Mouse (Mus musculus): ENCODE results near the gene Olfr1199. TPM values are rescaled to one million over a fixed set of nuclear protein-coding genes. Genes with fewer than 3 reads are reported as not detected.

Olfr1199 gene
- polyA plus RNA-seq (2015; fragmentation: Nextera tagmentation; extraction: Ambion mirVana) = not detected in 2 replicates

DNA sequence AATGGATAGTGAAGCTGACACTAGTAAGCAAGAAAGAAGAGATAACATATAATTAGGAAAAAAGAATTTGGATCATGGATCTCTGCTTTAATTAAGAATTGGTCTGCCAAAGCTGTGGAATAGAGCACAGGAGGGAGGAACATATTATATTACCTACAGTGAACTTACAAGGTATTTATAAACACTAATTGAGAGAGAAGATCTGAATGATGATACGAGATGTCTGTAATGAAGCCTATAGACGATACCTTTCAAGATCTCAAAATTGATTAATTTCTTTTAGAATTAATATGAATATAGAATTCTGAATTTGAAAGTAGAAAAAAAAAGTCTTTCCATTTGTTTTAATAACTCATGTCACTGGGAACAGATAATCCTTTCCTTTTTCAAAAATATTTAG, at the start of gene Olfr1199:
Gene Olfr1199 (minus strand): TSS at position 101 of the 400 bp plus-strand sequence.

DNA sequence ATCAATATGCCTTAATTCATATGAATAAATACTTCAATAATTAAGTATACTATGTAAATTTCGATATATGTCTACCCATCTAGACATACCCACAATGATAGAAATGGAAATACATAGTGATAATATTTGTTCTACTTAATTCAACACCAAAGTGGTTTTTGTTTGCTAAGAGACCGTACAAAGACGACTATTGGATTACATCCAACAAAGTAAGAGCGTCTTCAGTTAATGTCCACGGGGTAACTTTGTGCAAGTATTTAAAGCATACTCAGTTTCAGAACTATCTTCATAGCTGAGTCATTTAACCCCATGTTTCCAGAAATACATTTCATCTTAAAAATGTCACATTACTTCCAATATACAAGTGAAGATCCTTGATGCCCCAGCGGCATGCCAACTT, 32.5 kb upstream of the Olfr1199 start, which contains the start of gene Olfr1201:
Gene Olfr1201 (plus strand): TSS at position 301 of the 400 bp plus-strand sequence.

DNA sequence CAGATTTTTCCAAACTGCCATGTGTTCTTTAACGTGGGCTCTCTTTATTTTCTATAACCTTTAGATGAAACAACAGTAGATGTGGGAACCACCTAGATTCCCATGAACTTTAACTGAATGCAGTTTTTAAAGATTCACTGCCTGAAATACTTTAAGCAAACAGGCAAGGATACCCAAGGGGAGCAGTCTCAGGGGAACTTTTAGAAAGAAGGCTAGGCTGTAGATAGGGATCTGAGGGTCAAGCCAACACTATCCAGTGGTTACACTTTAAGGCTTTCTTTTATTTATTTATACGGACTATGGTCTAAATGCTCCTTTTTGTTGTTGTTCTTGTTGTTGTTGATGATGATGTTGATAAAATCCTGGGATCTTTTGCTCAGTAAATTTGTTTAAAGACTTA, 10.1 kb upstream of the Olfr1199 start, which contains the start of gene Olfr1200:
Gene Olfr1200 (minus strand): TSS at position 101 of the 400 bp plus-strand sequence.

DNA sequence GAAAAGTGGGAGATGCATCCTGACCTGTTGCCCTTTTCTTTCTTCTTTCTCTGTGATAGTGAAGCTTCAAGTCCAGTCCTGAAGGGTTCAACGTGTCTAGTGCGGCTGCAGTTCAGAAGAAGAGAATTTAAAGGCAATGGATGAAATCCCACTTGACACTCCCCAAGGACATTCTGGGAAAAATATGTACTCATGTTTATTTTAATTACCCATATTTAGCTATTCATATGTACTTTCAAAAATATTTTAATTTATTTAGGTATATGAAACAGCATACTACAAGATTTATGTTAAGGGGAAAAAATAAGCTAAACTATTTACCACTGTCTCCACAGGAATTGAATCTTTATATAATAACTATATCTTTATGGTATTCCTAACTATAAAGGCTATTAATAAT, 9.0 kb downstream of the Olfr1199 start, which contains the start of gene Olfr1198:
Gene Olfr1198 (minus strand): TSS at position 101 of the 400 bp plus-strand sequence.

DNA sequence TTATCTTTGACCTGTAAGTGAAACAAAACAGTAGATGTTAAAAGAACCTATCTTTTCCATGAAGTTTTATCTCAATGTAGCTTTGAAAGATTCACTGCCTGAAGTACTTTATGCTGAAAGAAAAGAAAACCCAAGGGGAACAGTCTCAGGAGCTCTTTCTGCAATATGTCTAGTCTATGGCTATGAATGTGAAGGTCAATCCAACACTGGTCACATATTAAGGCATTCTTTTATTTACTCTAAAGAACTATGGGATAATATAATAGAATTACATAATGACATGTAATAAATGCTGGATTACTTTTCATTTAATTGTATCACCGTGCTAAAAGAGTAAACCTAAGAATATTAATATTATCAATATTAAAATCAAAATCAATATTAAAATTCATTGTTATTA, 28.0 kb downstream of the Olfr1199 start, which contains the start of gene Olfr1197:
Gene Olfr1197 (minus strand): TSS at position 101 of the 400 bp plus-strand sequence.

DNA sequence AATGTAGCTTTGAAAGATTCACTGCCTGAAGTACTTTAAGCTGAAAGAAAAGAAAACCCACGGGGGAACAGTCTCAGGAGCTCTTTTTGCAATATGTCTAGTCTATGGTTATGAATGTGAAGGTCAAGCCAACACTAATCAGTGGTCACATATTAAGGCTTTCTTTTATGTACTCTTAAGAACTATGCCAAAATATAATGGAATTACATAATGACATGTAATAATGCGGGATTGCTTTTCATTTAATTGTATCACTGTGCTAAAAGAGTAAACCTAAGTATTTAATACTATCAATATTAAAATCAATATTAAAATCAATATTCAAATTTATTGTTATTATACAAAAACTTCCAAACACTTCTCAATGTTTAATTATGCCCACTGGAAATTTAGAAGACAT, 55.8 kb downstream of the Olfr1199 start, which contains the start of gene Olfr1196:
Gene Olfr1196 (minus strand): TSS at position 101 of the 400 bp plus-strand sequence.

Other genes with a start within 250 kb of the Olfr1199 start
- gene Olfr1186, start 241.9 kb downstream of the Olfr1199 start, polyA plus RNA-seq (2015; fragmentation: Nextera tagmentation; extraction: Ambion mirVana) = not detected in 2 replicates
- not detected in 2 replicates for gene Olfr1188, start 203.5 kb downstream of the Olfr1199 start, polyA plus RNA-seq (2015; fragmentation: Nextera tagmentation; extraction: Ambion mirVana)
- gene Olfr1189, start 174.0 kb downstream of the Olfr1199 start, polyA plus RNA-seq (2015; fragmentation: Nextera tagmentation; extraction: Ambion mirVana) = not detected in 2 replicates
- not detected in 2 replicates for gene Olfr1191-ps1, start 119.9 kb downstream of the Olfr1199 start, polyA plus RNA-seq (2015; fragmentation: Nextera tagmentation; extraction: Ambion mirVana)
- not detected in 2 replicates for gene Olfr1192-ps1, start 112.0 kb downstream of the Olfr1199 start, polyA plus RNA-seq (2015; fragmentation: Nextera tagmentation; extraction: Ambion mirVana)
- gene Olfr1193, start 84.8 kb downstream of the Olfr1199 start, polyA plus RNA-seq (2015; fragmentation: Nextera tagmentation; extraction: Ambion mirVana) = not detected in 2 replicates
- not detected in 2 replicates for gene Olfr1195, start 71.3 kb downstream of the Olfr1199 start, polyA plus RNA-seq (2015; fragmentation: Nextera tagmentation; extraction: Ambion mirVana)
- gene Olfr1196, start 55.9 kb downstream of the Olfr1199 start, polyA plus RNA-seq (2015; fragmentation: Nextera tagmentation; extraction: Ambion mirVana) = not detected in 2 replicates
- not detected in 2 replicates for gene Olfr1197, start 28.1 kb downstream of the Olfr1199 start, polyA plus RNA-seq (2015; fragmentation: Nextera tagmentation; extraction: Ambion mirVana)
- gene Olfr1198, start 9.1 kb downstream of the Olfr1199 start, polyA plus RNA-seq (2015; fragmentation: Nextera tagmentation; extraction: Ambion mirVana) = not detected in 2 replicates
- gene Olfr1200, start 10.0 kb upstream of the Olfr1199 start, polyA plus RNA-seq (2015; fragmentation: Nextera tagmentation; extraction: Ambion mirVana) = not detected in 2 replicates
- not detected in 2 replicates for gene Olfr1201, start 32.6 kb upstream of the Olfr1199 start, polyA plus RNA-seq (2015; fragmentation: Nextera tagmentation; extraction: Ambion mirVana)
- gene Olfr1202, start 54.0 kb upstream of the Olfr1199 start, polyA plus RNA-seq (2015; fragmentation: Nextera tagmentation; extraction: Ambion mirVana) = not detected in 2 replicates
- not detected in 2 replicates for gene Olfr1205, start 69.3 kb upstream of the Olfr1199 start, polyA plus RNA-seq (2015; fragmentation: Nextera tagmentation; extraction: Ambion mirVana)
- gene Olfr1204, start 88.8 kb upstream of the Olfr1199 start, polyA plus RNA-seq (2015; fragmentation: Nextera tagmentation; extraction: Ambion mirVana) = not detected in 2 replicates
- not detected in 2 replicates for gene Olfr1206, start 102.8 kb upstream of the Olfr1199 start, polyA plus RNA-seq (2015; fragmentation: Nextera tagmentation; extraction: Ambion mirVana)
- not detected in 2 replicates for gene Olfr1208, start 141.8 kb upstream of the Olfr1199 start, polyA plus RNA-seq (2015; fragmentation: Nextera tagmentation; extraction: Ambion mirVana)
- gene Olfr1209, start 154.7 kb upstream of the Olfr1199 start, polyA plus RNA-seq (2015; fragmentation: Nextera tagmentation; extraction: Ambion mirVana) = not detected in 2 replicates
- not detected in 2 replicates for gene Olfr1211, start 177.6 kb upstream of the Olfr1199 start, polyA plus RNA-seq (2015; fragmentation: Nextera tagmentation; extraction: Ambion mirVana)
- gene Olfr1212, start 193.5 kb upstream of the Olfr1199 start, polyA plus RNA-seq (2015; fragmentation: Nextera tagmentation; extraction: Ambion mirVana) = not detected in 2 replicates
- not detected in 2 replicates for gene Gm13762, start 219.8 kb upstream of the Olfr1199 start, polyA plus RNA-seq (2015; fragmentation: Nextera tagmentation; extraction: Ambion mirVana)
- not detected in 2 replicates for gene Olfr1214, start 232.2 kb upstream of the Olfr1199 start, polyA plus RNA-seq (2015; fragmentation: Nextera tagmentation; extraction: Ambion mirVana)
- gene Olfr1215, start 246.5 kb upstream of the Olfr1199 start, polyA plus RNA-seq (2015; fragmentation: Nextera tagmentation; extraction: Ambion mirVana) = not detected in 2 replicates

Data from spleen, postnatal 0 days (tissue).